Mouse (Mus musculus) telencephalon, adult 2 months (tissue): ENCODE results near the gene Brpf3.

Experiments used
- DNase-seq: peaks from one replicate; pipeline ENCODE4 v3.0.0-alpha.2; 2011; ENCODE audit warnings: low read depth, low spot score

Gene Brpf3

DNA sequence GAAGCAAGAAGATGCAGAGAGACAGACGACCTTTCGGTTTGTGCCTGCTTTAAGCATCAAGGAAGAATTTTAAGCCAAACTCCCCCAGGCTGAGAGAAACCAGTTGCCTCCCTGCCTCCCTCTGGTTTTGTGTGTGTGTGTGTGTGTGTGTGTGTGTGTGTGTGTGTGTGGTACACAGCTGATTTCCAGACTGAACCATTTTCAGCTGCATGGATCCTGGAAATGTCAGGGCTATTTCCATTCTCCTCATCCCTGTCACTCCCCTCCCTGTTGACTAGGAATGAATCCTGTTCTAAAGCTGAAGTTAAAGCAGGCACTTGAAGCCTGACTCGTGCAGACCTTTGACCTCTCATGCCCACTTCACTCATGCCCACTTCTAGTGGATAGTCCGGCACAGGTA, 73.3 kb downstream of the Brpf3 start:
- DNase-seq: peak; percentile 60

DNA sequence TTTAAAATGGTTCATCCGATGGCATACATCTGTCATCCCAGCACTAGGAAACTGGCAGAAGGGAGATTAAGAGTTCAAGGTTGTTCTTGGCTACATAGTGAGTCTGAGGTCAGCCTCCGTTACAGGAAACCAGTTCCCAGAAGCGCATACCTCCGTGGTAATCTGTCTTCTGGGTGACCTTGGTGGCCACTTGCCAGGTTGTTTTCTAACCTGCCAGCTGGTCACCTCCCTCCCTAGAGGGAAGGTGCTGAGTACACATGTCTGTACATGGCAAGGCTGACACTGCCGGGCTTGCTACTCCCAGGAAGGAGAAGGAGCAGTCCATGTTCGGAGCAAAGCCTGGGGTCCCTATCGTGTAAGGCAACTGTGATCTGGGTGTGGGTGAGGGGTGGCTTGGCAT, 73.9 kb downstream of the Brpf3 start:
- DNase-seq: no peak

DNA sequence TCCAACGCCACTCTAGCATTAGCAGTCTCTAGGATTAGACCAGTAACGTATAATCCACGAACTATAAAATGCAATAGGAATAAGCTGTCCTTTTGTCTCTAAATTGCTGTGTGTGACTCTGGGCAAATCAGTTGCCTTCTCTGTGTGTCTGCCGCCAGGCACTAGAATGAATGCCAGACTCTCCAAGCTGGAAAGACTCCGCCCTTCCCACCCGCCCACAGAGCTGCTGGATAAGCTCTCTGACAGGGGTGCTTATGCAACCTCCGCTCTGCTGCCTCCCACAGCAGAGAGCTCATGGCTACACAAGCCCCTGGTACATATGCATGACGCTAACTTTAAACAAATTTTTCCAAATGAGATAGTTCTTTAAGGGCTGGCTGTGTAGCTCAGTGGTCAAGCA, 74.4 kb downstream of the Brpf3 start:
- DNase-seq: peak; percentile 95

DNA sequence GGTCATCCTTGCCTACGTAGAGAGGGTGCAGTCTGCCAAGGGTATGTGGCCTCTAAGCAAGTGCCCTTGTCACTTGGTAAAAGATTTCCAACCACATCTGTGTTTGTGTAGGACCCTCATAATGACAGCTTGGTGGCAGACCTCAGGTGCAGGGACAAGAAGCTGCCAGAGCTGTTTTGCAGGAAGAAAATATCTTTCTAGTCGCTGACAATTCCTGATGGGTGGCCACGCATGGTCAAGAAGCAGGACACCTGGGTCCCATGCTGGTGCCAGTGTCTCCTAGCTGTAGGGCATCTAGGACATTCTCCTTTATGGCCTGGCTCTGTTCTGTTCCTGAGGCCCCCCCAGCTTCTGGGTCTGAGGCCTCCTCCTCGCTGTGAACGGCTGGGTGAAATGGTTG, 75.4 kb downstream of the Brpf3 start:
- no peak for DNase-seq

DNA sequence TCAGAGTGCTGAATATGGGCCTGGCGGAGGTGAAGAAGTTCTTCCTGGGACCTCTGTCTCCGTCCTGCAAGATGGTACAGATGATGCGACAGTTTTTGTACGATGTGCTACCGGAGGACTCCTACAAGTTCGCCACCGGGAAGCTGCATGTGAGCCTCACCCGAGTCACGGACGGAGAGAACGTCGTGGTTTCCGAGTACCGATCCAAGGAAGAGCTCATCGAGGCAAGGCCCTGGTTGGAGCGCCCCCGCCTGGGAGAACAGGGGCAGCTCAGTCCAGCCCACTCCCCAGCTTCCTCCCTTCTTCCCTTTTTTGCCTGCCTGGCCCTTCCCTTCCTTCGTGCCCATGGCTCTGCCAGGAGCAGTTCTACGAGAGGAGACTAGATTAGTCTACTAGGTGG, 75.9 kb downstream of the Brpf3 start:
- DNase-seq: no peak

DNA sequence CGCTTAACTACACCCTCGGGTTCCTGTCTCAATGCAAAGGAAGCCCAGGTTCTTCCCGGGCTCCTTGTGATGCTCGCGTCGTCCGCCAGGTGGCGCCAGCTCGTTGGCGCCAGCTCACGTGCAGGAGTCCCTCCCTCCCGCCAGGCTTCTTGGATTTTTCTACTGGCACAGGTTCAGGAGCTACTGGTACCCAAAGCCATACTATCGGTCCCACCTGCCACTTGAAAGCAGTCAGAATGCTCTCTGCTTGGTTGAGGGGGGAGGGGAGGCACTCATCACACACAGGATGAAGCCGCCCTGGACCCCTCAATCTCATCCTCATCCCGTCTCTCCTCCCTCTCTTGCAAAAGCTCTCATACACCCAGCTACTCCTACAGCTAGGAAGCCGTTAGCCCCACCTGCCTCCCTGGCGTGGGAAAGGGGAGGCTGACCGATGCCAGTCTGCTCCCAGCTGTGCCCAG, 79.1 kb downstream of the Brpf3 start:
- DNase-seq: peak; percentile 41

DNA sequence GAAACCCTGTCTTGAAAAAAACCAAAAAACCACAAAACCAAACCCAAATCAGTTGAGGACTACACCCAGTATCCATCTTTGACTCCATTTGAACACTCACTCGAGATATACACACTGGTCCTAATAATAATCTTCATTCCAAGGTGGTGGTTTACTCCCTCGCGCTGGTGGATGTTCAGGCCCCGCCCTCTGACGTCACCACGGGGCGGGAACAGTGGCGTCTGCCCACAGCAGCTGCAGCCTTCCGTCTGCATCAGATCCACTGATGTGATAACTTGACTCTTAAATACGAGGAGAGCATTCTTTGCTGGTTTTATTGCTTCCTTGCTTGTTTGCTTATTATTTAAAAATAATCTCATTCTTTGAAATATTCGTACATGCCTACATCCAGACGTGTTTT, 81.4 kb downstream of the Brpf3 start:
- no peak for DNase-seq

DNA sequence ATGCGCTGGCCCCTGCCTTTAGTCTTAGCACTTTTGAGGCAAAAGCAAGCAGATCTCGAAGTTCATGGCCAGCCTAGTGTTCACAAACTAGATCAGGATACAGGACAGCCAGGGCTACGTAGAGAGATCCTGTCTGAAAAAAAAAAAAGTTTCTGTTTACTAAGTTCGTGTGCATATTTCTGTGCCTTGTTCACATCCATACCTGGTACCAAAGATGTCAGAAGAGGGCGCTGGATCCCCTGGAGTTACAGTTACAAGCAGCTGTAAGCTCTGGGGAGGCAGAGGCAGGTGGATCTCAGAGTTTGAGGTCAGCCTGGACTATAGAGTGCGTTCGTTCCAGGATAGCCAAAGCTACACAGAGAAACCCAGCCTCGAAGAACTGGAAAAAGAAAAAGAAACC, 81.9 kb downstream of the Brpf3 start:
- DNase-seq: no peak

DNA sequence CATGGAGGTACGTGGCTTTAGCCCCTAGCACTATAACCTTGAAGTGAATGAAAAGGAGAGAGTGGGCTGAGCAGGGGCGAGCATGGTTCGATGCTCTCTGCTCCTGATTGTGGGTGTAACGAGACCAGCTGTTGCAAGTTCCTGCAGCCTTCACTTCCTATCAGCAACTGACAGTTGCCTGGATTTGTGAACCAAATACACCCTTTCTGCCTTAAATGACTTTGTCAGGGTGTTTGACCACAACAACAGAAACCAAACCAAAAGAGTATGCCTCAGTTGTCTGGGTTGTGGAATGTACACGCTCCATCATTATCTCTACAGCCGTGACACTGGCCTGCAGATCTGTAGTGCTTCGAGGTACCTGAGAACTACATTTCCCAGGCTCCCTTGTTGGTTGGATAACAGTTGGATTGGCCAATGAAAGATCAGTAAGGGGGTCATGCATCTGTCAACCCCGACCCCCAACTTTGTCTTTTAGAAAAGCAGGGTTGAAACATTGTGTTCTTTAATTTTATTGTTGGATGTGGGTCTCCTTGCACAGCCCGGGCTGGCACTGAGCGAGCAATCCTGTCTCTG, 83.1 kb downstream of the Brpf3 start:
- no peak for DNase-seq

DNA sequence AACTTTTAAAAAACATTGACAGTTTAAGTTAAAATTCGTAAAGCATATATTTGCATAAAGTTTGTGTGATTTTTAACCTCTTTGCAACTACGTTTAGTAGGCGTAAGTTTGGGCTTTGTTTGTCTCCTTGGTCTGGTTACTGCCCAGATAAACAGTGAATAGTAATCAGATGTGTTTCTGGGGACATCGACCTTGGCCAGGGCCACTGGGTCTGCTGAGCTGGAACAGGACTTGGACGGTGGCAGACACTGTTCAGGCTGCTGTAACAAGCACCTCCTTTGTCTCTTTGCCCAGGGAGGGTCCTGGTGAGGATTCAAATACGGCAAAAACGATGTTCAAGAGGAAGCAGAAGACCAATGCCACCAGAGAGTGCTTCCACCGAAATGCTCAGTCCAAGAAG, 84.3 kb downstream of the Brpf3 start:
- no peak for DNase-seq

DNA sequence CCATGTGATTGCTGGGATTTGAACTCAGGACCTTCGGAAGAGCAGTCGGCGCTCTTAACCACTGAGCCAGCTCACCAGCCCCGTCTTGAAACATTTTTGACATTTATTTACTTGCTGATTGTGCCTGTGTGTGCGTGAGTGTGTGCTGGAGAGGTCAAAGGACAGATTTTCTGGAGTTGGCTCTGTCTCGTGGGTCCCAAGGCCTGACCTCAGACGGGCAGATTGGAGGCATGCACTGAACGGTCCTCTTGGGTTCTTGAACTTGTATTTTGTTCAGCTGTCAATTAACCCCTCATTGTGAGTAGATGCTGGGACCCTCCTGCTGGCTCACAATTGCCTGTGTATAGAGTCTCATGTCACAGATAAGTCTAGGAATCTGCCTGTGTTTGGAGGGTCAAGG, 85.4 kb downstream of the Brpf3 start:
- DNase-seq: no peak
